8 mouse cellular contexts compared by ENCODE assay signal in genomic region chr14:25765921-25766320, GRCm38 (mm10). TPM values are rescaled to one million over a fixed set of nuclear protein-coding genes. Genes with fewer than 3 reads are reported as not detected.
DNase-seq lines count a peak whose midpoint lies in the region; ATAC-seq lines count a peak whose summit lies in the region.

No protein-coding gene starts in this region.

- 23% methylated on average over 8 of the region's 8 CpGs for WGBS in midbrain, embryonic 16.5 days

- no peak overlapping the region for H3K9ac ChIP-seq in midbrain, embryonic 16.5 days (ENCODE audit: low read depth, low read length)

- no peak for ATAC-seq in cerebellum, adult (ENCODE audit: insufficient number of reproducible peaks, low FRiP score, low TSS enrichment)
- ATAC-seq in midbrain, embryonic 16.5 days = peak; percentile 71
- ATAC-seq in inflammation-experienced regulatory T-cells, adult 6 months = no peak

- peak overlapping the region; percentile 96 for H3K4me2 ChIP-seq in midbrain, embryonic 16.5 days (ENCODE audit: low read length)

- H3K4me1 ChIP-seq in midbrain, embryonic 16.5 days (ENCODE audit: control insufficient read depth, insufficient read depth, low read length) = peaks cover 6% of the 10 kb centered on the region

- H3K27me3 ChIP-seq in midbrain, embryonic 16.5 days (ENCODE audit: control insufficient read depth, insufficient read depth, low read depth, low read length) = no peaks in the 10 kb centered on the region

- H3K4me3 ChIP-seq in midbrain, embryonic 16.5 days (ENCODE audit: low read depth, low read length) = no peak overlapping the region

- peak; percentile 26 for DNase-seq in cerebellum, adult 11 months
- DNase-seq in thymus, postnatal 25 days = peak; percentile 22
- no peak for DNase-seq in thymus, postnatal 10 days (ENCODE audit: low spot score in 2 of 2)
- peak; percentile 36 to 50 for DNase-seq in layer of hippocampus, postnatal 25 days (ENCODE audit: extremely low spot score in 1 of 2, low spot score in 1 of 2)
- no peak for DNase-seq in adrenal gland, postnatal 36 days

- peak overlapping the region; percentile 77 for H3K27ac ChIP-seq in midbrain, embryonic 16.5 days (ENCODE audit: low read length)

- H3K9me3 ChIP-seq in midbrain, embryonic 16.5 days (replicated peaks; ENCODE audit: control insufficient read depth, low read length, poor library complexity, severe bottlenecking) = no peaks in the 10 kb centered on the region

- no peaks in the 10 kb centered on the region for H3K36me3 ChIP-seq in midbrain, embryonic 16.5 days (ENCODE audit: control insufficient read depth, insufficient read depth, low read length)

RNA-seq across cellular contexts. Expression of gene Zcchc24, which starts 2.9 kb away (rescaled TPM):
- total RNA-seq in layer of hippocampus, postnatal 25 days (2021) = 10 to 100 TPM; 56.1 to 59.0 TPM
- 11.0 and 12.2 TPM in 2 replicates for polyA plus RNA-seq in midbrain, embryonic 16.5 days (2015; fragmentation: Nextera tagmentation; extraction: Ambion mirVana)
- under 1 TPM; 0.11 to 0.28 (median 0.23) TPM for polyA plus RNA-seq in inflammation-experienced regulatory T-cells, adult 6 months (2017; shearing (Covaris generic))
- 10 to 100 TPM; 21.2 to 21.3 TPM for total RNA-seq in adrenal gland, postnatal 36 days (2021)

Comparison
In these comparisons a context has a peak if more than half of its experiments do, and no peak if none do; other contexts are left out.
1. DNase-seq: peak in cerebellum, adult 11 months (single experiment), thymus, postnatal 25 days (single experiment) and layer of hippocampus, postnatal 25 days (2 of 2); none in thymus, postnatal 10 days (0 of 2) and adrenal gland, postnatal 36 days (0 of 2).